Mouse (Mus musculus): ENCODE measurements at regions not wholly inside any gene's neighbourhood (a gene's known extent, or its start where the extent isn't known, plus 50 kb on each side); places are given as distances from the start of the nearest gene placed in this dataset.

DNA sequence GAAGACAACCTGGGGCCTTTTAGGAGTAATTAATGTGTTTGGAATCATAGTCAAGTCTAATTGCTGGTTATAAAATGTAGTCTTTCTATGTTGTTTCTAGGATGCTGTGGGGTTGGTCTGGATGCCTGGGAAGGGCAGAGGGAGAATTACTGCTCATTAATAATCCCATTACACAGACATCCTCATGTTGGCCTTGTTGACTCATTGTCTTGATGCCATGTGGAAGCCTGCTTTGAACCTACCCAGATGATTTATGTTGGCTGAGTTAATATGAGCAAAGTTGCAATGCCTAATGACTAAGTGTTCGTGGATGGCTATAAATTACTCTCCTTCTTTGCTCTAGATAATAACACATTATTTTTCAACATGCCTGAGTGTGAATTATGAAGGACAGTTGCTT is 2790.6 kb upstream of the Lrrc6 start:
- no peak for TF ChIP-seq POLR2A (IDR thresholded peaks at IDR 0.05; ENCODE audit: insufficient read depth, low read depth, low read length)
- TF ChIP-seq CTCF (IDR thresholded peaks at IDR 0.05): no peak

All from heart, adult 2 months (tissue).